Mouse (Mus musculus): ENCODE data around the gene Dgcr6. TPM values are rescaled to one million over a fixed set of nuclear protein-coding genes. Genes with fewer than 3 reads are reported as not detected.
A peak's percentile ranks its signal among the peaks of the same experiment; 100 is the strongest.

Gene Dgcr6
- total and polyA plus RNA-seq, 2 experiments, result 45.3 to 103 TPM

GRCm38 (mm10) chr16:18084262-18084661 is 31.6 kb downstream of the Dgcr6 start:
- H3K27ac ChIP-seq (replicated peaks; ENCODE audit: insufficient read depth, low read depth, low read length), result peak overlapping the region; percentile 89
- 31% methylated on average over 7 of the region's 7 CpGs for WGBS
- DNase-seq (ENCODE audit: extremely low read depth, low read depth, low spot score), result peak; percentile 96

GRCm38 (mm10) chr16:18087101-18087500 is 34.4 kb downstream of the Dgcr6 start:
- peak overlapping the region; percentile 98 for H3K9ac ChIP-seq (ENCODE audit: low read depth, low read length)
- H3K4me3 ChIP-seq (ENCODE audit: insufficient read depth, low read depth, low read length), result peak overlapping the region; percentile 93
- H3K36me3 ChIP-seq (ENCODE audit: control insufficient read depth, insufficient read depth, low read length), result no peaks in the 10 kb centered on the region
- DNase-seq (ENCODE audit: extremely low read depth, low read depth, low spot score), result peak; percentile 55
- TF ChIP-seq CTCF (IDR thresholded peaks at IDR 0.05; ENCODE audit: low read depth, low read length), result no peak
- TF ChIP-seq POLR2A (IDR thresholded peaks at IDR 0.05; ENCODE audit: extremely low read depth, insufficient read depth, low read length), result no peak
- H3K79me2 ChIP-seq (ENCODE audit: control insufficient read depth, insufficient read depth, low read length), result peaks cover 23% of the 10 kb centered on the region; the same call in 1 of the 2 replicates
- H3K27ac ChIP-seq (replicated peaks; ENCODE audit: insufficient read depth, low read depth, low read length), result peak overlapping the region; percentile 87
- H3K27me3 ChIP-seq (ENCODE audit: control insufficient read depth, insufficient read depth, low read length), result no peaks in the 10 kb centered on the region
- WGBS, result 54% methylated on average over 5 of the region's 5 CpGs
- H3K4me1 ChIP-seq (ENCODE audit: control insufficient read depth, insufficient read depth, low read length), result peaks cover 43% of the 10 kb centered on the region

More at GRCm38 (mm10) chr16:18084262-18084661, 31.6 kb downstream of the Dgcr6 start:
- TF ChIP-seq POLR2A (IDR thresholded peaks at IDR 0.05; ENCODE audit: extremely low read depth, insufficient read depth, low read length) (0 out of 2 replicates have a peak, but pooled peaks have one; percentile 3), CTCF (IDR thresholded peaks at IDR 0.05; ENCODE audit: low read depth, low read length) (peak; percentile 72)
- H3K79me2 ChIP-seq (ENCODE audit: control insufficient read depth, insufficient read depth, low read length), result peaks cover 23% of the 10 kb centered on the region; the same call in 1 of the 2 replicates
- peaks cover 8% of the 10 kb centered on the region; the same call in 1 of the 2 replicates for H3K36me3 ChIP-seq (ENCODE audit: control insufficient read depth, insufficient read depth, low read length)
- H3K4me3 ChIP-seq (ENCODE audit: insufficient read depth, low read depth, low read length), result no peak overlapping the region
- H3K4me1 ChIP-seq (ENCODE audit: control insufficient read depth, insufficient read depth, low read length), result peaks cover 47% of the 10 kb centered on the region
- H3K27me3 ChIP-seq (ENCODE audit: control insufficient read depth, insufficient read depth, low read length), result no peaks in the 10 kb centered on the region
- H3K9ac ChIP-seq (ENCODE audit: low read depth, low read length), result no peak overlapping the region

- no peaks in the 10 kb centered on the region for H3K4me1 ChIP-seq (ENCODE audit: control insufficient read depth, insufficient read depth, low read length)
- H3K4me3 ChIP-seq (ENCODE audit: insufficient read depth, low read depth, low read length), result no peak overlapping the region
- no peak for DNase-seq (ENCODE audit: extremely low read depth, low read depth, low spot score)
- no peak overlapping the region for H3K27ac ChIP-seq (replicated peaks; ENCODE audit: insufficient read depth, low read depth, low read length)
- no peak overlapping the region for H3K9ac ChIP-seq (ENCODE audit: low read depth, low read length)
- TF ChIP-seq POLR2A (IDR thresholded peaks at IDR 0.05; ENCODE audit: extremely low read depth, insufficient read depth, low read length), result no peak
- no peak for TF ChIP-seq CTCF (IDR thresholded peaks at IDR 0.05; ENCODE audit: low read depth, low read length)
- H3K79me2 ChIP-seq (ENCODE audit: control insufficient read depth, insufficient read depth, low read length), result no peaks in the 10 kb centered on the region
- no peaks in the 10 kb centered on the region for H3K27me3 ChIP-seq (ENCODE audit: control insufficient read depth, insufficient read depth, low read length)
- no peaks in the 10 kb centered on the region for H3K36me3 ChIP-seq (ENCODE audit: control insufficient read depth, insufficient read depth, low read length)
- whole genome bisulfite sequencing, result 62% methylated on average over 5 of the region's 5 CpGs
Measured at GRCm38 (mm10) chr16:18096348-18096747, 43.7 kb downstream of the Dgcr6 start.

GRCm38 (mm10) chr16:18102816-18103215 is 50.2 kb downstream of the Dgcr6 start:
- WGBS, result 87% methylated on average over 4 of the region's 4 CpGs
- H3K79me2 ChIP-seq (ENCODE audit: control insufficient read depth, insufficient read depth, low read length), result no peaks in the 10 kb centered on the region
- no peaks in the 10 kb centered on the region for H3K27me3 ChIP-seq (ENCODE audit: control insufficient read depth, insufficient read depth, low read length)
- no peak overlapping the region for H3K9ac ChIP-seq (ENCODE audit: low read depth, low read length)
- no peaks in the 10 kb centered on the region for H3K4me1 ChIP-seq (ENCODE audit: control insufficient read depth, insufficient read depth, low read length)
- no peak for TF ChIP-seq CTCF (IDR thresholded peaks at IDR 0.05; ENCODE audit: low read depth, low read length)
- TF ChIP-seq POLR2A (IDR thresholded peaks at IDR 0.05; ENCODE audit: extremely low read depth, insufficient read depth, low read length), result no peak
- H3K36me3 ChIP-seq (ENCODE audit: control insufficient read depth, insufficient read depth, low read length), result no peaks in the 10 kb centered on the region
- H3K4me3 ChIP-seq (ENCODE audit: insufficient read depth, low read depth, low read length), result no peak overlapping the region
- no peak for DNase-seq (ENCODE audit: extremely low read depth, low read depth, low spot score)
- H3K27ac ChIP-seq (replicated peaks; ENCODE audit: insufficient read depth, low read depth, low read length), result no peak overlapping the region

GRCm38 (mm10) chr16:18103366-18103765 is 50.7 kb downstream of the Dgcr6 start:
- no peak for TF ChIP-seq CTCF (IDR thresholded peaks at IDR 0.05; ENCODE audit: low read depth, low read length)
- no peak for TF ChIP-seq POLR2A (IDR thresholded peaks at IDR 0.05; ENCODE audit: extremely low read depth, insufficient read depth, low read length)
- Histone ChIP-seq H3K9ac (ENCODE audit: low read depth, low read length) (no peak overlapping the region), H3K27me3 (ENCODE audit: control insufficient read depth, insufficient read depth, low read length) (no peaks in the 10 kb centered on the region), H3K4me1 (ENCODE audit: control insufficient read depth, insufficient read depth, low read length) (no peaks in the 10 kb centered on the region), H3K36me3 (ENCODE audit: control insufficient read depth, insufficient read depth, low read length) (no peaks in the 10 kb centered on the region), H3K4me3 (ENCODE audit: insufficient read depth, low read depth, low read length) (no peak overlapping the region), H3K27ac (replicated peaks; ENCODE audit: insufficient read depth, low read depth, low read length) (no peak overlapping the region), H3K79me2 (ENCODE audit: control insufficient read depth, insufficient read depth, low read length) (no peaks in the 10 kb centered on the region)
- WGBS, result 24% methylated on average over 1 of the region's 1 CpGs
- DNase-seq (ENCODE audit: extremely low read depth, low read depth, low spot score), result peak; percentile 17

GRCm38 (mm10) chr16:18103808-18104207 is 51.1 kb downstream of the Dgcr6 start:
- DNase-seq (ENCODE audit: extremely low read depth, low read depth, low spot score), result no peak
- H3K79me2 ChIP-seq (ENCODE audit: control insufficient read depth, insufficient read depth, low read length), result no peaks in the 10 kb centered on the region
- H3K9ac ChIP-seq (ENCODE audit: low read depth, low read length), result no peak overlapping the region
- TF ChIP-seq CTCF (IDR thresholded peaks at IDR 0.05; ENCODE audit: low read depth, low read length), result no peak
- no peak for TF ChIP-seq POLR2A (IDR thresholded peaks at IDR 0.05; ENCODE audit: extremely low read depth, insufficient read depth, low read length)
- no peaks in the 10 kb centered on the region for H3K4me1 ChIP-seq (ENCODE audit: control insufficient read depth, insufficient read depth, low read length)
- WGBS, result 68% methylated on average over 6 of the region's 6 CpGs
- H3K27me3 ChIP-seq (ENCODE audit: control insufficient read depth, insufficient read depth, low read length), result no peaks in the 10 kb centered on the region
- H3K4me3 ChIP-seq (ENCODE audit: insufficient read depth, low read depth, low read length), result no peak overlapping the region
- H3K36me3 ChIP-seq (ENCODE audit: control insufficient read depth, insufficient read depth, low read length), result no peaks in the 10 kb centered on the region
- no peak overlapping the region for H3K27ac ChIP-seq (replicated peaks; ENCODE audit: insufficient read depth, low read depth, low read length)
